Comparison of ENCODE assay signal across 24 mouse cellular contexts in genomic region chr4:30609795-30610194, GRCm38 (mm10).
DNase-seq lines count a peak whose midpoint lies in the region; ATAC-seq and TF ChIP-seq lines count a peak whose summit lies in the region.
"Had no signal": no experiment of that assay in that cellular context is flagged by ENCODE, and none has a peak within 500 bp of the region (broad histone marks: within the 10 kb centered on the region; RNA-seq: fewer than 3 reads in every experiment).

No protein-coding gene starts in this region.

- H3K4me2 ChIP-seq in forebrain, embryonic 13.5 days: no peak overlapping the region
- no peak overlapping the region for H3K4me2 ChIP-seq in midbrain, embryonic 13.5 days (replicated peaks)
- no peak overlapping the region for H3K4me2 ChIP-seq in embryonic facial prominence, embryonic 14.5 days (ENCODE audit: low read depth, low read length)
- H3K4me2 ChIP-seq: embryonic facial prominence, embryonic 13.5 days; forebrain, embryonic 12.5 days; heart, embryonic 12.5 days; heart, embryonic 15.5 days; hindbrain, embryonic 13.5 days; intestine, embryonic 15.5 days had no signal

- DNase-seq in forebrain, embryonic 10.5 days (ENCODE audit: extremely low spot score, low spot score): no peak
- DNase-seq in midbrain, embryonic 10.5 days (ENCODE audit: low spot score): no peak
- DNase-seq in brain, embryonic 14.5 days (ENCODE audit: low read depth): peak; percentile 10
- DNase-seq in embryonic facial prominence, embryonic 14.5 days (ENCODE audit: low spot score): no peak
- no peak for DNase-seq in cerebellum, postnatal 10 days
- DNase-seq: adrenal gland, adult 2 months; cerebellum, adult 11-12 months; cerebellum, adult 8-10 months; forebrain, postnatal 0 days; gastrocnemius, postnatal 25 days; heart, adult 18-20 months; heart, postnatal 10 days; heart, postnatal 36 days had no signal

- no peak overlapping the region for H3K27ac ChIP-seq in forebrain, embryonic 13.5 days
- no peak overlapping the region for H3K27ac ChIP-seq in forebrain, embryonic 10.5 days
- no peak overlapping the region for H3K27ac ChIP-seq in midbrain, embryonic 13.5 days
- no peak overlapping the region for H3K27ac ChIP-seq in midbrain, embryonic 10.5 days (replicated peaks)
- no peak overlapping the region for H3K27ac ChIP-seq in embryonic facial prominence, embryonic 14.5 days (replicated peaks; ENCODE audit: low read depth, low read length)
- H3K27ac ChIP-seq: embryonic facial prominence, embryonic 13.5 days; forebrain, embryonic 12.5 days; heart, embryonic 15.5 days; hindbrain, embryonic 10.5 days; hindbrain, embryonic 13.5 days; intestine, embryonic 15.5 days had no signal

- TF ChIP-seq CTCF in brain, embryonic 14.5 days (IDR thresholded peaks at IDR 0.05; ENCODE audit: borderline replicate concordance, extremely low read depth, insufficient read depth, insufficient read length): no peak

- H3K9me3 ChIP-seq in forebrain, embryonic 13.5 days (replicated peaks): no peaks in the 10 kb centered on the region
- H3K9me3 ChIP-seq in forebrain, embryonic 10.5 days: no peaks in the 10 kb centered on the region
- no peaks in the 10 kb centered on the region for H3K9me3 ChIP-seq in midbrain, embryonic 13.5 days
- H3K9me3 ChIP-seq in midbrain, embryonic 10.5 days (replicated peaks): no peaks in the 10 kb centered on the region
- H3K9me3 ChIP-seq in embryonic facial prominence, embryonic 14.5 days (ENCODE audit: control insufficient read depth, low read length): no peaks in the 10 kb centered on the region
- H3K9me3 ChIP-seq: embryonic facial prominence, embryonic 13.5 days; forebrain, embryonic 12.5 days; heart, embryonic 12.5 days; heart, embryonic 15.5 days; hindbrain, embryonic 10.5 days; hindbrain, embryonic 13.5 days; intestine, embryonic 15.5 days had no signal

- TF ChIP-seq POLR2A in brain, embryonic 14.5 days (IDR thresholded peaks at IDR 0.05; ENCODE audit: borderline replicate concordance, extremely low read depth, insufficient read depth, insufficient read length, poor library complexity, severe bottlenecking): no peak

- no peaks in the 10 kb centered on the region for H3K4me1 ChIP-seq in forebrain, embryonic 13.5 days
- H3K4me1 ChIP-seq in forebrain, embryonic 10.5 days: peaks cover 9% of the 10 kb centered on the region
- H3K4me1 ChIP-seq in midbrain, embryonic 13.5 days (replicated peaks): peaks cover 5% of the 10 kb centered on the region; the same call in 1 of the 2 replicates
- peaks cover 15% of the 10 kb centered on the region for H3K4me1 ChIP-seq in midbrain, embryonic 10.5 days
- H3K4me1 ChIP-seq in embryonic facial prominence, embryonic 14.5 days (ENCODE audit: control insufficient read depth, insufficient read depth, low read length): no peaks in the 10 kb centered on the region
- H3K4me1 ChIP-seq: embryonic facial prominence, embryonic 13.5 days; heart, embryonic 12.5 days; heart, embryonic 15.5 days; hindbrain, embryonic 13.5 days; intestine, embryonic 15.5 days had no signal

- H3K27me3 ChIP-seq in forebrain, embryonic 13.5 days: no peaks in the 10 kb centered on the region
- H3K27me3 ChIP-seq in forebrain, embryonic 10.5 days (ENCODE audit: poor library complexity, severe bottlenecking): no peaks in the 10 kb centered on the region
- H3K27me3 ChIP-seq in midbrain, embryonic 13.5 days: no peaks in the 10 kb centered on the region
- no peaks in the 10 kb centered on the region for H3K27me3 ChIP-seq in midbrain, embryonic 10.5 days (ENCODE audit: low read depth, poor library complexity, severe bottlenecking)
- H3K27me3 ChIP-seq in embryonic facial prominence, embryonic 14.5 days (replicated peaks; ENCODE audit: control insufficient read depth, insufficient read depth, low read length): no peaks in the 10 kb centered on the region
- H3K27me3 ChIP-seq: embryonic facial prominence, embryonic 13.5 days; forebrain, embryonic 12.5 days; heart, embryonic 12.5 days; heart, embryonic 15.5 days; hindbrain, embryonic 13.5 days; intestine, embryonic 15.5 days had no signal

- peak; percentile 24; the same call in 1 of the 2 replicates for ATAC-seq in forebrain, embryonic 13.5 days
- peak; percentile 80; the same call in 1 of the 2 replicates for ATAC-seq in midbrain, embryonic 13.5 days
- peak; percentile 55; the same call in 1 of the 2 replicates for ATAC-seq in embryonic facial prominence, embryonic 14.5 days (ENCODE audit: low read depth)
- ATAC-seq: CD4-positive, CD25-positive, alpha-beta regulatory T cell, adult 4 months; forebrain, postnatal 0 days; hindbrain, embryonic 16.5 days; intestine, embryonic 15.5 days had no signal

- no peak overlapping the region for H3K9ac ChIP-seq in forebrain, embryonic 13.5 days
- H3K9ac ChIP-seq in midbrain, embryonic 13.5 days (replicated peaks): no peak overlapping the region
- no peak overlapping the region for H3K9ac ChIP-seq in embryonic facial prominence, embryonic 14.5 days (ENCODE audit: low read depth, low read length)
- H3K9ac ChIP-seq: embryonic facial prominence, embryonic 13.5 days; forebrain, embryonic 12.5 days; forebrain, postnatal 0 days; heart, embryonic 12.5 days; heart, embryonic 15.5 days; hindbrain, embryonic 13.5 days; intestine, embryonic 15.5 days had no signal

- no peaks in the 10 kb centered on the region for H3K36me3 ChIP-seq in forebrain, embryonic 13.5 days (ENCODE audit: poor library complexity, severe bottlenecking)
- no peaks in the 10 kb centered on the region for H3K36me3 ChIP-seq in forebrain, embryonic 10.5 days (replicated peaks)
- H3K36me3 ChIP-seq in midbrain, embryonic 13.5 days: no peaks in the 10 kb centered on the region
- no peaks in the 10 kb centered on the region for H3K36me3 ChIP-seq in midbrain, embryonic 10.5 days
- no peaks in the 10 kb centered on the region for H3K36me3 ChIP-seq in embryonic facial prominence, embryonic 14.5 days (ENCODE audit: control insufficient read depth, insufficient read depth, low read length)
- H3K36me3 ChIP-seq: embryonic facial prominence, embryonic 13.5 days; forebrain, embryonic 12.5 days; heart, embryonic 12.5 days; heart, embryonic 15.5 days; hindbrain, embryonic 10.5 days; hindbrain, embryonic 13.5 days; intestine, embryonic 15.5 days had no signal

- H3K4me3 ChIP-seq in forebrain, embryonic 13.5 days: no peak overlapping the region
- H3K4me3 ChIP-seq in forebrain, embryonic 10.5 days: no peak overlapping the region
- no peak overlapping the region for H3K4me3 ChIP-seq in midbrain, embryonic 13.5 days (replicated peaks)
- H3K4me3 ChIP-seq in midbrain, embryonic 10.5 days: no peak overlapping the region
- no peak overlapping the region for H3K4me3 ChIP-seq in embryonic facial prominence, embryonic 14.5 days (ENCODE audit: low read depth, low read length)
- H3K4me3 ChIP-seq: embryonic facial prominence, embryonic 13.5 days; forebrain, embryonic 12.5 days; heart, embryonic 12.5 days; heart, embryonic 15.5 days; hindbrain, embryonic 10.5 days; hindbrain, embryonic 13.5 days; intestine, embryonic 15.5 days had no signal

Comparison
In these comparisons a context has a peak if more than half of its experiments do, and no peak if none do; other contexts are left out.
1. ATAC-seq: peak in every context shown above with its lines; median percentile 80 in midbrain, embryonic 13.5 days; 55 in embryonic facial prominence, embryonic 14.5 days; 24 in forebrain, embryonic 13.5 days.